Mouse (Mus musculus): ENCODE measurements at regions not wholly inside any gene's neighbourhood (a gene's known extent, or its start where the extent isn't known, plus 50 kb on each side); places are given as distances from the start of the nearest gene placed in this dataset.
"Not testable (repeated sequence)": the region's sequence is repeated elsewhere in the genome, so short reads cannot be mapped to it uniquely, and the experiment has no call there.

DNA sequence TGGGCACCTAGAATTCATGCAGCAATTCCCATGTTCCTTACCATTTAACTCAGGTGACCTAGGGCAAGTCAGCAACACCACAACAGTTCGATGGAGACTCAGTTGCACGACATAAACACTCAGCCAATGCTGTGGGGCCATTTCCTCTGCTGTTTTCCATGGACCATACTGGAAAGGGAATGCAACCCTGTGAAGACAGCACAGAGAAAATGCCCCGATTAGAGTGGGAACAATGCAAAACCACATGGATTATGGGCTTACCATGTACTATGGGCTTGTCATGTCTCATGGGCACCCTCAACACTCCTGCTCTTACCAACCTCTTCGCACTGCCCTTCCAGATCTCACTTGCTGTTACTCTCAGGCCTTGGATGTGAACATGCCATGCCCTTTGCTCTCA, 207.6 kb downstream of the Snurf start:
- not testable (repeated sequence) for DNase-seq (ENCODE audit: low spot score in 2 of 2)

DNA sequence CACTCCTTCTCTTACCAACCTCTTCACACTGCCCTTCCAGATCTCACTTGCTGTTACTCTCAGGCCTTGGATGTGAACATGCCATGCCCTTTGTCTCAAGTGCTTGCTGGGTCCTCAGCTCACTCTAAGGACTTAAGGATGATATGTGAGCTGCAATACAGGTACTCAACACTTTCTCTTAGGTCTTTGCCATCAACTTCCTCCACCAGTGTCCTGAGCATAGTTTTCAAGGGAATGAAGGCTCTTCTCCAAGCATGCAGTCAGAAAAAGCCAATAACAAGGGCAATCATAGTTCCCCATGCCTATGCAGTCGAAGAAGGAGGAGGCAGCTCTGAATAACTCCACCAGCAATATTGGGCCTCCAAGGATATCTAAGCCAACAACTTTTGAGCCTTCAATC, 235.1 kb downstream of the Snurf start:
- DNase-seq (ENCODE audit: low spot score in 2 of 2): peak in 1 of 2 experiments; percentile 1

DNA sequence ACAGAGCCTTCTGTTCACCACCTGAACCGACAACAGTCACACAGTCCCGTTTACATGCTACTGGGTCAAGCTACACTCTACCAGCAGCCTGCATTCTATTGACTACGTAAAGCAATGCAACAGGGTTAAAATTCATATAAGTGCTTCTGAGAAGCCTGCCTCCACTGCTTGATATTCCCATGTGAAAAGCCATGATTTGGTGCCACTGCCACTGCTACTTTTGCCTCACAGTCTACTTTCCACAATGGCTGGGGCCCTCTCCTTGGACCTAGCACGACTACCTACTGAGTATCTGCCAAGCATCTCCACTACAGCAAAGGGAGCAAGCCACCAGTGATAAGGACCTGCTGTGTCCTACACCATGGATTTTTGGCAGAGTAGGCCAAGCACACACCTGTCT, 236.2 kb downstream of the Snurf start:
- peak; percentile 1 to 6 for DNase-seq (ENCODE audit: low spot score in 2 of 2)

DNA sequence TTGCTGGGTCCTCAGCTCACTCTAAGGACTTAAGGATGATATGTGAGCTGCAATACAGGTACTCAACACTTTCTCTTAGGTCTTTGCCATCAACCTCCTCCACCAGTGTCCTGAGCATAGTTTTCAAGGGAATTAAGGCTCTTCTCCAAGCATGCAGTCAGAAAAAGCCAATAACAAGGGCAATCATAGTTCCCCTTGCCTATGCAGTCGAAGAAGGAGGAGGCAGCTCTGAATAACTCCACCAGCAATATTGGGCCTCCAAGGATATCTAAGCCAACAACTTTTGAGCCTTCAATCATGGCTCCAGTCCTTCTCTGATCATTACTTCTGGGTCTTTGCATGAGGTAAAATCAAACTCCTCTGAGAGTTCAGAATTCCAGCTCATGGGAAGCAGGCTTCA, 237.5 kb downstream of the Snurf start:
- peak in 1 of 2 experiments; percentile 1 for DNase-seq (ENCODE audit: low spot score in 2 of 2)

All from left cerebral cortex, adult 18-20 months (tissue).